Mouse (Mus musculus) erythroblast, embryonic 14.5 days (primary cell): ENCODE measurements around the gene Eva1a. TPM values are rescaled to one million over a fixed set of nuclear protein-coding genes. Genes with fewer than 3 reads are reported as not detected.

Experiments
- H3K27me3 ChIP-seq: 2 replicates; pipeline ENCODE4 v1.6.1; 2012; ENCODE audit warnings: inconsistent platforms; ENCODE audit not compliant: control insufficient read depth
- H3K36me3 ChIP-seq: 2 replicates; pipeline ENCODE4 v1.6.1; 2012; ENCODE audit warnings: mild to moderate bottlenecking, inconsistent platforms; ENCODE audit not compliant: control insufficient read depth
- H3K4me1 ChIP-seq: 2 replicates; pipeline ENCODE4 v1.6.1; 2012; ENCODE audit warnings: inconsistent platforms; ENCODE audit not compliant: control insufficient read depth
- H3K4me3 ChIP-seq: replicated peaks from 2 replicates; pipeline ENCODE3; 2012; ENCODE audit warnings: moderate library complexity, mild to moderate bottlenecking, inconsistent platforms
- H3K9me3 ChIP-seq: 2 replicates; pipeline ENCODE4 v1.6.1; 2012; ENCODE audit warnings: low read length, inconsistent platforms, mixed read lengths; ENCODE audit not compliant: control insufficient read depth
- GATA1 ChIP-seq: IDR thresholded peaks from 2 replicates; pipeline ENCODE4 v1.6.1; 2012; ENCODE audit warnings: low read length, inconsistent platforms, mixed read lengths
- TAL1 ChIP-seq: IDR thresholded peaks from 3 replicates; pipeline ENCODE4 v1.6.1; 2012; ENCODE audit warnings: low read length, inconsistent platforms, mixed read lengths
- polyA plus RNA-seq: library from polyadenylated mRNA; stranded (reverse); fragments of >175 nt; gene quantifications from 2 replicates; pipeline ENCODE4 v1.2.3, GENCODE M21; 2012

Gene Eva1a
- polyA plus RNA-seq, 1 experiment, result 0.05 TPM

DNA sequence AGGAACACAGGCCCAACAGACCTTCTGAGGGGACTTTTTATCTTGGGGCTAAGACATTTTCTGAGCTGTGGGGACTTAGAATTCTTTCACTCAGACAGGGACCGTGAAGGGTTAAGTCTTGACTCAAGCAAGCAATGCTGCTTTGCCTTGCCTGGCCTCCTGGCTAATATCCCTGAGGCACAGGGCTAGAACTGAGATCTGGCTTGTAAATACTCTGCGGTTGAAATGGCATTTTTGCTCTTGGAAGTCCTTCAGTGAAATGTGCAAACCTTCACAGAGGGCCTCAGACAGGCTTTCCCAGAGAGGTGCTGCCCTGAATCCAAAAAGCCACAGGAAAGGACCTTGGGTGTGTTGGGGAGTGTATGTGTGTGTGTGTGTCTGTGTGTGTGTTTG lies 11.9 kb downstream of the Eva1a start:
- H3K4me3 ChIP-seq, result no peak overlapping the region
- H3K9me3 ChIP-seq, result no peaks in the 10 kb centered on the region; the same call in 1 of the 2 replicates
- TF ChIP-seq TAL1, result no peak
- TF ChIP-seq GATA1, result no peak
- no peaks in the 10 kb centered on the region for H3K4me1 ChIP-seq
- no peaks in the 10 kb centered on the region for H3K36me3 ChIP-seq
- H3K27me3 ChIP-seq, result no peaks in the 10 kb centered on the region

DNA sequence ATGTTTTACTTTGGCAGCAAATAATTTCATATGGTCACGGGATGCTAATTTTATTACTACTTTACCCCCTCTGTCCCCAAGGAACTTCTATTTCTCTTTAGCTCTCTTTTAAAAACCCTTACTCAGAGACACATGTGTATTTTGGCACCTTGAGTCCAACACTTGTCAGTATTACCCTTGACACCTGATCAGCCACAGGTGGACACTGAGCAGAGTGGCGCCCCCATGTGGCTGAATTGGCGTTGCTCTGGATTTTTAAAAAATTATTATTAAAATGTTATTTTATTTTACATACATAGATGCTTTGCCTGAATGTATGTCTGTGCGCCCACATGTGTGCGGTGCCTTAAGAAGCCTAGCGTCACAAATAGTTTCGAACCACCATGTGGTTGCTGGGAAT lies 14.0 kb downstream of the Eva1a start:
- no peak overlapping the region for H3K4me3 ChIP-seq
- no peak for TF ChIP-seq TAL1
- H3K36me3 ChIP-seq, result no peaks in the 10 kb centered on the region
- H3K9me3 ChIP-seq, result no peaks in the 10 kb centered on the region; the same call in 1 of the 2 replicates
- H3K27me3 ChIP-seq, result no peaks in the 10 kb centered on the region
- H3K4me1 ChIP-seq, result no peaks in the 10 kb centered on the region

DNA sequence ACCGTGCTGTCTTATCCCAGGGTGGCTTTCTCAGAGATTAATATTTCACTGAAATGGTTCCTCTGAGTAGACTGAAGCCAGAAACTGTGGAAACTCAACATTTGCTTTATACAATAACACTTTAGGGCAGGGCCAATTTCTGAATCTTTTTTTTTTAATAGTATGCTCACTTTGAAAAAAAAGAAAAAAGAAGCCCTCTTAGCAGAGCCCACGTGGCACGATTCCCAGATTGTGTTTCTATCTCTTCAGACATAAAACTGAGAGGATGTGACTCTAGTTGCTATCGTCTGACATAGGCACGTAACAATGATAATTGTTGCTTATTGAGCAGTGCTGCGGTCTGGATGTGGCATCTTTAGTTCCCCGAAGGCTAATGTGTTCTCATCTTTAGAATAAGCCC lies 19.1 kb downstream of the Eva1a start:
- TF ChIP-seq GATA1 (no peak), TAL1 (no peak)
- Histone ChIP-seq H3K36me3 (no peaks in the 10 kb centered on the region; the same call in 1 of the 2 replicates), H3K9me3 (no peaks in the 10 kb centered on the region; the same call in 1 of the 2 replicates), H3K27me3 (no peaks in the 10 kb centered on the region), H3K4me3 (no peak overlapping the region), H3K4me1 (no peaks in the 10 kb centered on the region)

DNA sequence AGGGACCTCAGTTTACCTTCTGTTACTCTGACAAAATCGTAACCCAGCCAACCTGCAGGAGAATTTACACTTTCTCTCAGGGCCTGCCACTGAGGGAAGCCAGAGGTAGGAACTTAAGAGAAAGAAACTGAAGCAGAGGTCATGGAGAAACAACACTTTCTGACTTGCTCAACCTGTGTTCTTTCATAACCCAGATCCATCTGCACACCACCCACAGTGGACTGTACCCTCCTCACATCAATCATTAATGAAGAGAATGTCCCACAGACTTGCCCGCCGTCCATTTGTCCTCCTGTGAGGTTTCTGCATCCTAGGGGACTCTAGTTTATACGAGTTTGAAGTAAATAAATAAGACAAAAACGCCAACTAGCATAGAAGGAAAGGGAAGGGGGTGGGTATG lies 24.4 kb downstream of the Eva1a start:
- no peaks in the 10 kb centered on the region for H3K9me3 ChIP-seq

DNA sequence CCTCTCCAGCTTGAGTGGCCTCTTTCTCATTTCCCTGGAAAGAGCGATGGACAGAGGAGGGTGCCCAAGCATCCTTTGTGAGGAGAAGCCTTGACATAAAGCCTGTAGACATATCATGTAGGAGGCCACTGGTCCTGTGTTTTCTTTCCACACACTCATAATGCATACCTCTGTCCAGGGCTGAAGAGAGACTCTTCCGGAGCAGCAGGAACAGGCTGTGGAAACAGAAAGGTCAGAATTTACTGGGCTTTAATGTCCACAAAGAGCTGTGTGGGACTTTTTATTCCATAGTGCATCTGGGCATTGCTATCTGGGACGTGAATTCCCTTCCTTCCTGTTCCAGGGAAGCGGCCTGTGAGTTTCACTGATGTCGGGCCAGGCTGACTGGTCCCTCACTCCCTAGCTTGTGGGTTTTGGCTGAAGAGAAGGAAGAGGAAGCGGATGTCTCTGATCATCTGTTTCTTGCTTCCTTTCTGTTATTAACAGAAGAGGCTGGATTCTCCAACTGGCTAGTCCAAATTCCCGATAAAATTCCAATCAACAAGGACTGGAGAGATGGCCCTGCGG lies 25.8 kb downstream of the Eva1a start:
- no peak for TF ChIP-seq GATA1
- TF ChIP-seq TAL1, result no peak
- no peak overlapping the region for H3K4me3 ChIP-seq
- H3K4me1 ChIP-seq, result no peaks in the 10 kb centered on the region
- H3K9me3 ChIP-seq, result no peaks in the 10 kb centered on the region; the same call in 1 of the 2 replicates
- no peaks in the 10 kb centered on the region for H3K27me3 ChIP-seq
- H3K36me3 ChIP-seq, result no peaks in the 10 kb centered on the region; the same call in 1 of the 2 replicates

More for the DNA sequence above, 24.4 kb downstream of the Eva1a start:
- Histone ChIP-seq H3K27me3 (no peaks in the 10 kb centered on the region), H3K4me1 (no peaks in the 10 kb centered on the region), H3K4me3 (no peak overlapping the region), H3K36me3 (no peaks in the 10 kb centered on the region; the same call in 1 of the 2 replicates)
- TF ChIP-seq GATA1 (no peak), TAL1 (no peak)

DNA sequence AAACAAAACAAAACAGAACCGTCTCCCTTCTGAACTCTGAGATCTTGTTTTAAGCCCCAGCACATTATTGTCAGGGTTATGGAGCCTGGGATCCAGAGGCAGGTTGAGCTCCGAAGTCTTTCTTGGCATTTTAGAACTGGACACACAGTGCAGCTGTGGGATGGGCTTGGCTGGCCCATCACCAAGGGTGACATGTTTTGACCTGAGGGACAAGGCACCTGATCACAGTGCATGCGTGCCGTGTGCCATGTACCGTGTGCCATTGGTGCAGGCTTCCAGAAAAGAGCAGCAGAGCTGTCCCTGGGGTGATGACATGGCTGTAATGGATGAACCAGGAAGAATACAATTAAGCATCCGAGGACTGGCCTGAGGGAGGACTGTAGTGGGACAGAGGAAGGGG lies 29.6 kb downstream of the Eva1a start:
- Histone ChIP-seq H3K4me1 (no peaks in the 10 kb centered on the region), H3K9me3 (no peaks in the 10 kb centered on the region; the same call in 1 of the 2 replicates), H3K4me3 (no peak overlapping the region), H3K27me3 (no peaks in the 10 kb centered on the region), H3K36me3 (no peaks in the 10 kb centered on the region; the same call in 1 of the 2 replicates)
- TF ChIP-seq GATA1 (no peak), TAL1 (no peak)

DNA sequence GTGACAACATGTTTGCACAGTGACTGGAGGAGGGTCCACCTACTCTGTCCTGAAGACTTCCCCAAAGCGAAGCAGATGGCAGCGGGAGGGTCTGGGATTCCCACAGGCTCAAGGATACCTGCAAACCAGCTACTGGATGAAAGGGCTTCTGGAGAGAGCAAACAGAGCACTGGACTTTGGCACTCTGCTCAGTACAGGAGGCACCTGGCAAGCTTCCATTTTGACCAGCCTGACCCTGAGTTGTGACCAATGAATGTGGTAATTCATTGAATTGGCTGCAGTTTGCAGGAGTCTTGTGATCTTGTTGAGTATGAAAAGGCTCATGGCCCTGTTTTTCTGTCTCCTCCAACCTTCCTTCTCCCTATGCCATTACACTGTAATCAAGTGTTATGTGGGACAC lies 32.2 kb downstream of the Eva1a start:
- Histone ChIP-seq H3K9me3 (no peaks in the 10 kb centered on the region; the same call in 1 of the 2 replicates), H3K4me1 (no peaks in the 10 kb centered on the region), H3K27me3 (no peaks in the 10 kb centered on the region), H3K4me3 (no peak overlapping the region), H3K36me3 (no peaks in the 10 kb centered on the region; the same call in 1 of the 2 replicates)
- TF ChIP-seq TAL1 (no peak), GATA1 (no peak)

DNA sequence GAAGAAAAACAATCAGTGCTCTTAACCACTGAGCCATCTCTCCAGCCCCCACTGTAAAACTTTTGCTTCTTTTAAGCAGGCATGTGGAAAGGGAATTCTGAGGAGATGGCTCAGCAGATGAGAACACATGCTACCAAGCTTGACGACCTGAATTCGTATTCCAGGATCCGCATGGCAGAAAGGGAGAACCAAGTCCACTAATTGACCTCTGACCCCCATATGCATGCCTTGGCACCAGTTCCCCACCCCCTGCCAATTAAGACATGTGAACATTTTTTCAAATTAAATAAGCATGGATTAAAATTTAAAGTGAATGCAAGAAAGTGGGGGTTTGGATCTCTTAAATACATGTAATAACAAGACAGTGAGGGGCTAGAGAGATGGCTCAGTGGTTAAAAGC lies 32.7 kb downstream of the Eva1a start:
- TF ChIP-seq TAL1 (no peak), GATA1 (no peak)
- H3K36me3 ChIP-seq, result no peaks in the 10 kb centered on the region; the same call in 1 of the 2 replicates
- H3K4me1 ChIP-seq, result no peaks in the 10 kb centered on the region
- no peaks in the 10 kb centered on the region for H3K27me3 ChIP-seq
- H3K9me3 ChIP-seq, result no peaks in the 10 kb centered on the region; the same call in 1 of the 2 replicates
- H3K4me3 ChIP-seq, result no peak overlapping the region

DNA sequence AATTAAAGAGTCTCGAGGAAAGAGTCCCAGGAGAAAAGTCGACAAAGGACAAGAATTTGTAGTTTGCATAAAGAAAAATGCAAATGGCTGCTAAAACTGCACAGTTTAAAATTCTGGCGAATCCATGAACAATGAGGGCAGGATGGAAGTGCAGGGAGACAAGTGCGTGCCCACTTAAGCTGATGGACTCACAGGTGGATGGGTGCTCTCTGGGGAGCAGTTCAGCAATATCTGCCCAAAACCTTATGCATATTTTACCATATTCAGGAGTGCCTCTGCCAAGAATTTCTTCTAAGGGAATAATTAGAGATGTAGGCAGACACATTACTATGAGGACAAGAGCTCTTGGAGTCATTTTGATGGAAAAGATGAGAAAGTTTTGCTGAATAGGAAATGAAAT lies 35.5 kb downstream of the Eva1a start:
- H3K36me3 ChIP-seq, result no peaks in the 10 kb centered on the region; the same call in 1 of the 2 replicates
- no peaks in the 10 kb centered on the region for H3K27me3 ChIP-seq
- no peak overlapping the region for H3K4me3 ChIP-seq
- no peaks in the 10 kb centered on the region for H3K9me3 ChIP-seq
- TF ChIP-seq TAL1 (no peak), GATA1 (no peak)
- no peaks in the 10 kb centered on the region for H3K4me1 ChIP-seq

DNA sequence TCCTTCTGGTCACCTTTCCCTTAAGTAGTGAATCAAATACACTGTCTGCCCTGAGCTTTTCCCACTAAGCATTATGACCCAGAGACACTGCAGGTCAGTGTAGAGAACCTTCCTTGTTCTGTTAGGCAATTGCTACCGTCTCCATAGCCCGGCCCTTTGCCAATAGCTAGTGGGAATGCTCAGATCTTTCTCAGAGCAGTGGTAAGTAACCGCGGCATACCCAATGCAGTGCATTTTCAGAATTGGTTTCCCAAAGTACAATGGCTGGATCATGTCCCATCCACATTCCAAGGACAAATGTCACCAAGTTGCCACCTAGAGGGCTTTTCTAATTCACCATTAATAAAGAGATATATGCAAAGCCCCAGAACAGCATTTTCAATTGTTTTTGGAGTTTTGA lies 38.0 kb downstream of the Eva1a start:
- no peaks in the 10 kb centered on the region for H3K27me3 ChIP-seq
- no peaks in the 10 kb centered on the region; the same call in 1 of the 2 replicates for H3K36me3 ChIP-seq
- no peaks in the 10 kb centered on the region for H3K4me1 ChIP-seq
- TF ChIP-seq TAL1 (no peak), GATA1 (no peak)
- no peaks in the 10 kb centered on the region for H3K9me3 ChIP-seq
- H3K4me3 ChIP-seq, result no peak overlapping the region
